Mouse (Mus musculus) gastrocnemius, adult 18-20 months (tissue): ENCODE results near the gene Carf. TPM values are rescaled to one million over a fixed set of nuclear protein-coding genes. Genes with fewer than 3 reads are reported as not detected.
A peak's percentile ranks its signal among the peaks of the same experiment; 100 is the strongest.
"Not testable (repeated sequence)": the region's sequence is repeated elsewhere in the genome, so short reads cannot be mapped to it uniquely, and the experiment has no call there.

ENCODE experiments used
- DNase-seq: peaks from one replicate; pipeline ENCODE4 v3.0.0; 2021; ENCODE audit warnings: low spot score
- long read RNA-seq, 2 experiments: library from polyadenylated mRNA; stranded (forward); transcript quantifications; one replicate each; pipeline ENCODE4 v2.0.0; 2021
- total RNA-seq, 2 experiments: library from RNA; stranded (reverse); gene quantifications; 2 replicates each; pipeline ENCODE4 v1.2.3; 2021

The Carf gene
- total RNA-seq = 1 to 10 TPM; 5.1 to 5.9 TPM
- long read RNA-seq, experiment 1, partial matches to known transcripts = 0 of 3 reads
- long read RNA-seq, experiment 1, other reads (novel, unspliced or antisense) = 3 of 3 reads
- long read RNA-seq, experiment 2, partial matches to known transcripts = 0 of 3 reads
- long read RNA-seq, experiment 2, other reads (novel, unspliced or antisense) = 3 of 3 reads

- peak; percentile 97 for DNase-seq
Observed at GRCm38 (mm10) chr1:60098024-60098781, at the start of gene Carf, which contains the start of gene Wdr12. Carf (plus strand) TSS chr1:60098247. Wdr12 (minus strand) TSS chr1:60098645.

DNA sequence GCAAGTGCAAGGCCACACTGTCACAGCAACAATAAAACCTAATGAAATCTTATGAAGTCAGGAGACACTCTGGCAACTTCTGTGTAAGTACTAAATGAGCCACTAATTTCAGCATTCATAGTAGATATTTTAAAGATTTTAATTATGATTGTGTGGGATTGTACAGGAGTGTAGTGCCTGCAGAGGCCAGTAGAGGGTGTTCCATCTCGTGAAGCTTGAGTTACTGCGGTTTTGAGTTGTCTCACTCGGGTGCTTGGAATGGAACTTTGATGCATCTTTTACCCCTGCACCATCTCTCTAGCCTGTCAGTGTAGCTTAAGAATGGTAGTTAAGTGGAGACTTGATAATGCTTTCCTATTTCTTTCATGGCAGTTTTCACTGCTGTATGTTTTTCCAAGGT is 43.4 kb upstream of the Carf start:
- no peak for DNase-seq

GRCm38 (mm10) chr1:60056310-60056709 is 41.7 kb upstream of the Carf start:
- DNase-seq = no peak

DNA sequence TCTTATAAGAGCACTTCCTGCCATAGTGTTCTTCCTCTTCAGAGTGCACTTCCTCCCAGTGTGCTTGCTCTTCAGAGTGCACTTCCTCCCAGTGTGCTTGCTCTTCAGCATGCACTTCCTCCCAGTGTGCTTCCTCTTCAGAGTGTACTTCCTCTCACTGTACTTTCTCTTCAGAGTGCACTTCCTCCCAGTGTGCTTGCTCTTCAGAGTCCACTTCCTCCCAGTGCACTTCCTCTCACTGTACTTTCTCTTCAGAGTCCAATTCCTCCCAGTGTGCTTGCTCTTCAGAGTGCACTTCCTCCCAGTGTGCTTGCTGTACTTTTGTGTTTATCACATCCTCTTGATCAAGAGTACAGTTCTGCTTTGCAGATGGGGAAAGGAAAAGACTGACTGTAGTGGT is 27.3 kb upstream of the Carf start:
- DNase-seq = not testable (repeated sequence)

GRCm38 (mm10) chr1:60074935-60075334 is 23.1 kb upstream of the Carf start:
- DNase-seq = no peak

DNA sequence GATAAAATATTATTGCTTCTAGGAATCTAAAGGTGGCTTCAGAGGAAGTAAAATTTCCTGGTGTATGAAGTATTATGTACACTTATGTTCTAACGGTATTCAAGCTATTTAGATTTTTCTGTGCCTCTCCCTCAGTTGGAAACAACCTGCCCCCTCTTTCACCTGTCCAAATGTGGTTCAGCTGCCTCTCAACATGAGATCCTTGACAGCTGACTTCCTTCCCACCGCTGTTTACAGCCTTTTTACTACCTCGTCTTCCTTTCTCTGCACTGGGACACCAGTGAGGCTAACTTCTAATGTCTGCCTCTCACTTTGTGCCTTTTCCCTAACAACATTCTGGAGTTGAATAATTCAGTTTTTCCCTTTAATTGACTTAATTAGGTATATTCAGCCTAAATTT is 22.5 kb upstream of the Carf start:
- no peak for DNase-seq

GRCm38 (mm10) chr1:60076411-60076810 is 21.6 kb upstream of the Carf start:
- DNase-seq = no peak

GRCm38 (mm10) chr1:60096572-60097276 is 1.3 kb upstream of the Carf start:
- no peak for DNase-seq

GRCm38 (mm10) chr1:60097277-60098023 is 597 bp upstream of the Carf start:
- peak; percentile 62 for DNase-seq

DNA sequence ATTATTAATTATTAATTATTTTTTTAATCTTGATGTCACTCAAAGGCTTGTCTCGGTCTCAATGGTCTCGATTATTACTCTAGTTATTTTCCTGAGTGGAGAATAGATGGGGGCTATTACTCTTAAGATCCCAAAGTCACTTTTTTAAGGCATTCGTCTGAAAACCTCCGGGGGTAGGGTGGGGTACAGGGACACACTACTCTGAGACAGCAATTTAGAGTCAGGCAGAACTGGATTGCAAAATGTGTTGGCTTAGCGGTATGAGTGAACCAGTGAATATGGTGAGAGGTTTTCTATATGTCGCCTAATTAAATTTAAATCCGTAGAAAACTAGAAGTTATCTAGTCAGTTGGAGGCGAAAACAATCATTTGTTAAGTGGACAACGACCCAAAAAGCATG is 792 bp downstream of the Carf start:
- peak; percentile 3 for DNase-seq

DNA sequence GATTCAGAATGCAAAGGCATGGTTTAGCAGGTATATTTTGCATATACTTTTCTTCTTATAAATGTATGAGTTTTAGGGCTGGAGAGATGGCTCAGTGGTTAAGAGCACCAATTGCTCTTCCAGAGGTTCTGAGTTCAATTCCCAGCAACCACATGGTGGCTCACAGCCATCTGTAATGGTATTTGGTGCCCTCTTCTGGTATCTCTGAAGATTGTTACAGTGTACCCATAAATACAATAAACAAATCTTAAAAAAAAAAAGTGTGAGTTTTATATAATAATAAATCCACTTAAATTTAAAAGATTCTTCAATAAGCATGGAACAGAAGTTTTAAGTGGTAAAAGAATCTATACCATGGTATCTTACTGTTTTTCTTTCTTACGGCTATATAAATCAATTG is 6.5 kb downstream of the Carf start:
- DNase-seq = no peak

- DNase-seq = no peak
Observed at GRCm38 (mm10) chr1:60117721-60118455, 19.8 kb downstream of the Carf start.

- DNase-seq = no peak
Observed at GRCm38 (mm10) chr1:60137346-60137745, 39.3 kb downstream of the Carf start.

GRCm38 (mm10) chr1:60152700-60153099 is 54.7 kb downstream of the Carf start:
- no peak for DNase-seq

GRCm38 (mm10) chr1:60156651-60157050 is 58.6 kb downstream of the Carf start:
- DNase-seq = no peak

GRCm38 (mm10) chr1:60158411-60158810 is 60.4 kb downstream of the Carf start:
- peak; percentile 75 for DNase-seq

GRCm38 (mm10) chr1:60163676-60164075 is 65.6 kb downstream of the Carf start:
- DNase-seq = no peak

DNA sequence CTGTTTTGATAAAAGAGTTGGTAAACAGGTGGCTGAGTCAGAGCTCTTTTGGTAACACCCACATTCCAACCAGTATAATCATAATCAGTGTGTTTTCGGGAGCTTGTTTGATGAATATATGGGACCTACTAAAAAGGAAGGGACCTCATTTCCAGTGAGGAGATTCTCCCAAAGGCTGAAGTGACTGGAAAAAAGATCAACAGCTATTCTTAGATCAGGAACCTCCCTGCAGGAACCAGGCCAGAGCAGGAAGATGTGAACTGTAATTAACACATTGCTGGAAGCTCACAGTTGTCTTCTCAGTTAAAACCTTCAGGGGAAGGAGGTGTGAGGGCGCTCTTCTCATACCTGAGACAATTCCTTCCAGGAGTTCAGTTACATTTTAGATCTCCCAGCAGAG is 71.6 kb downstream of the Carf start:
- DNase-seq = peak; percentile 26

DNA sequence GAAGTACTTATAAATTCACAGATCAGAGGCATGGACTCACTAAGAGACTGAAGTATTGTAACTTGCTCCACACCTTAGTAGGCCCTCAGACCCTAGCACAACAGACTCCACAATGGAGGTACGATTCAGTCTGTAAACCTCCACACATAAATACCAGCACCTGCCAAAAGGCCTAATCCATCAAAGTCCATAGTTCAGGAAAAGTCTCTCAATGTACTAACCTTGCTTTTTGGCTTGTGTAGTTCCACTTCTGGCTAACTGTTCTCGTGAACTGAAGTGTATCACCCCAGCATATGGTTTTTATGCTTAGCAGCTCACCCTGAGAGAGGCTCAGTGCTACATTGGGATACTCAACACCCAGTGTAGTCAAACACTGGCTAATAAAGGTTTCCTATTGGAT is 72.2 kb downstream of the Carf start:
- no peak for DNase-seq

- no peak for DNase-seq
Observed at GRCm38 (mm10) chr1:60173119-60173518, 75.1 kb downstream of the Carf start.

DNA sequence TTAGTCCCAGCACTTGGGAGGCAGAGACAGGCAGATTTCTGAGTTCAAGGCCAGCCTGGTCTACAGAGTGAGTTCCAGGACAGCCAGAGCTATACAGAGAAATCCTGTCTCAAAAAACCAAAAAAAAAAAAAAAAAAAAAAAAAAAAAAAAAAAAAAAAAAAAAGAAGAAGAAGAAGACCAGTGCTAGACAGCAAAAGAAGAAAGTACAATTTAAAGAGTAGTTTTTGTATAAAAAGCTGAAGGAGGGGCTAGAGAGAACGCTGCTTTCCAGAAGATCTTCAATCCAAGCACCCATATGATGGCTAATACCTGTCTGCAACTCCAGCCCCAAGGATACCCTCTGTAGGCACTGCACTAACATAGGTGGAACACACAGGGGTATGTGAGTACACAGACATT is 79.8 kb downstream of the Carf start:
- DNase-seq = not testable (repeated sequence)
